Mouse (Mus musculus) lung, adult 2 months (tissue): Measurements from ENCODE around the gene Iqcn.

Source experiments
- CTCF ChIP-seq: fragments of 200-500 bp; IDR thresholded peaks from 2 replicates; pipeline ENCODE4 v1.5.1; 2011; ENCODE audit warnings: mild to moderate bottlenecking, low read length, control low read depth; ENCODE audit not compliant: insufficient read depth
- POLR2A ChIP-seq: fragments of 200-500 bp; IDR thresholded peaks from 2 replicates; pipeline ENCODE4 v1.6.1; 2011; ENCODE audit warnings: low read depth, mild to moderate bottlenecking, control low read depth, low read length, borderline replicate concordance; ENCODE audit errors: extremely low read depth

DNA sequence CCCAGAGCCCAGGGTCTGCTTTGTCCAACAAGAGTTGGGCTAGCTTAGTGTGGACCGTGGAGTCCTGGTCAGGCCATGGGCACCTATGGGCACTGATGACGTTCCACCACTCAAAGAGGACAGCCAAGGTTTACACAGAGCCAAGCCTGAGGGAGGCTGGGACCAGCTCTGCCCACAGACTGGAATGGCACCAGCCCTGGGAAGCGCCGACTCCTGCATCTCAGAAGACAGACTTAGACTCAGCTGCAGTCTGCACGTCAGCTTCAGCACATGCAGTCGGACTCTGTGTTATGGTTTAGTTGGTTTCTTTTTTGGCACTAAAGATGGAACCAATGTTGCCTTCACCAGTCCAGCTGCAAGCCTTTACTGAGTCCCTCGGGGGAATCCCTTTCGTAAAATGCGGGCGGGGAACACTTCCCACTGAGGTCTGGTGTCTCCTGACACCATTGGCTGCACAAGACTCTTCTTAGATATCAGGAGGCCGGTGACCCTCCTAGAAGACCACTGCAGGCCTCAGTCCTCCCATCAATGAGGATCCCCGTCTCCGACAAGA lies 46.9 kb downstream of the Iqcn start:
- TF ChIP-seq CTCF (no peak), POLR2A (no peak)
